ENCODE assay signal across 26 mouse cellular contexts in the genomic region with DNA sequence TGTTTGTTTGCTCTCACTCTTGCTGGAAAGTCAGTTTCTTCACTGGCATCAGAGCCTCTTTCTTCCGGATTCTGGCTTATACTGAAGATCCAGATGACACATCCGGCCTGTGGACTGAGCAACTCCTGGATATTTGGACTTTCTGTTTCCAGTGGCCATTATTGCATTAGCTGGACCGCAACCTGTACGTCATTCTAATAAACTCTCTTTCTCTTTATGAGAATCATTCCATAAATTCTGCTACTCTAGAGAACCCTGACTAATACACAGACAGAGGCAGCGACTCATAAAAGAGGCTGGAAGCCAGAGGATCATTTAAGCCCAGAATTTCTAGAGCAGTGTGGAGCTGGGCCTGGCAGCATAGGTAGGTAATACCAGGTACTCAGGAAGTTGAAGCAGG. TPM values are rescaled to one million over a fixed set of nuclear protein-coding genes. Genes with fewer than 3 reads are reported as not detected.
DNase-seq lines count a peak whose midpoint lies in the region; ATAC-seq and TF ChIP-seq lines count a peak whose summit lies in the region.
"Had no signal": no experiment of that assay in that cellular context is flagged by ENCODE, and none has a peak within 500 bp of the region (broad histone marks: within the 10 kb centered on the region; RNA-seq: fewer than 3 reads in every experiment).

No protein-coding gene starts in this region.

- peaks cover 36% of the 10 kb centered on the region for H3K27me3 ChIP-seq in liver, embryonic 16.5 days (ENCODE audit: control insufficient read depth, insufficient read depth, low read depth, low read length)
- peaks cover 80% of the 10 kb centered on the region for H3K27me3 ChIP-seq in liver, embryonic 12.5 days (replicated peaks)
- no peaks in the 10 kb centered on the region for H3K27me3 ChIP-seq in Patski
- H3K27me3 ChIP-seq in hindbrain, embryonic 13.5 days, result peaks cover 59% of the 10 kb centered on the region

- H3K4me2 ChIP-seq in liver, embryonic 16.5 days (ENCODE audit: low read depth, low read length), result no peak overlapping the region
- H3K4me2 ChIP-seq in liver, embryonic 12.5 days, result no peak overlapping the region
- no peak overlapping the region for H3K4me2 ChIP-seq in hindbrain, embryonic 13.5 days
- H3K4me2 ChIP-seq: embryonic facial prominence, embryonic 13.5 days; forebrain, embryonic 13.5 days; heart, embryonic 13.5 days; hindbrain, embryonic 15.5 days had no signal

- H3K4me1 ChIP-seq in liver, embryonic 16.5 days (ENCODE audit: control insufficient read depth, low read depth, low read length), result peaks cover 7% of the 10 kb centered on the region
- peaks cover 21% of the 10 kb centered on the region; the same call in 1 of the 2 replicates for H3K4me1 ChIP-seq in liver, embryonic 12.5 days
- peaks cover 14% of the 10 kb centered on the region for H3K4me1 ChIP-seq in hindbrain, embryonic 13.5 days (replicated peaks)

- 0 out of 2 replicates have a peak overlapping the region, but pooled peaks have one; percentile 27 for H3K27ac ChIP-seq in liver, embryonic 16.5 days (ENCODE audit: low read length)
- no peak overlapping the region for H3K27ac ChIP-seq in liver, embryonic 12.5 days
- no peak overlapping the region for H3K27ac ChIP-seq in hindbrain, embryonic 13.5 days
- H3K27ac ChIP-seq: embryonic facial prominence, embryonic 10.5 days; embryonic facial prominence, embryonic 13.5 days; forebrain, embryonic 10.5 days; forebrain, embryonic 13.5 days; heart, adult 2 months; heart, embryonic 10.5 days; heart, embryonic 13.5 days; hindbrain, embryonic 15.5 days had no signal

- in situ Hi-C loops in Patski (cut with MboI; ENCODE audit: low pct_unique_long_range_greater_than_20kb), result no loop called here

- no peak overlapping the region for H3K9ac ChIP-seq in liver, embryonic 16.5 days (ENCODE audit: low read depth, low read length)
- H3K9ac ChIP-seq in liver, embryonic 12.5 days, result no peak overlapping the region
- no peak overlapping the region for H3K9ac ChIP-seq in hindbrain, embryonic 13.5 days
- H3K9ac ChIP-seq: embryonic facial prominence, embryonic 13.5 days; forebrain, embryonic 13.5 days; heart, embryonic 13.5 days; hindbrain, embryonic 15.5 days had no signal

- DNase-seq in Muller cell, postnatal 12 days (ENCODE audit: inconsistent ontology term), result peak; percentile 74
- no peak for DNase-seq in Patski (ENCODE audit: low read depth, low spot score)
- DNase-seq in thymus, postnatal 36 days, result no peak
- DNase-seq: adrenal gland, adult 8-10 months; adrenal gland, postnatal 25 days; cerebellum, adult 11-12 months; cerebellum, adult 8-10 months; cerebellum, postnatal 10 days; cerebellum, postnatal 36 days; embryo, embryonic 11 days; gastrocnemius, postnatal 14 days; heart, adult 2 months; heart, postnatal 14 days; heart, postnatal 4 days had no signal

- no peak overlapping the region for H3K4me3 ChIP-seq in liver, embryonic 16.5 days (ENCODE audit: low read depth, low read length)
- no peak overlapping the region for H3K4me3 ChIP-seq in liver, embryonic 12.5 days
- H3K4me3 ChIP-seq in hindbrain, embryonic 13.5 days, result no peak overlapping the region
- H3K4me3 ChIP-seq: embryonic facial prominence, embryonic 10.5 days; embryonic facial prominence, embryonic 13.5 days; forebrain, embryonic 10.5 days; forebrain, embryonic 13.5 days; heart, adult 2 months; heart, embryonic 10.5 days; heart, embryonic 13.5 days; hindbrain, embryonic 15.5 days had no signal

- no peak for ATAC-seq in liver, embryonic 16.5 days (ENCODE audit: low read depth)
- ATAC-seq in liver, embryonic 12.5 days, result no peak
- ATAC-seq in Patski, result peak; percentile 14
- no peak for ATAC-seq in hindbrain, embryonic 13.5 days (ENCODE audit: low FRiP score)
- ATAC-seq: activated CD4-positive, CD25-positive, alpha-beta regulatory T cell, adult 4 months; forebrain, embryonic 13.5 days; forebrain, embryonic 16.5 days had no signal

- CTCF ChIA-PET in Patski (lab: Charles Lee), result interaction anchor here (1.6 kb wide), 1 partner anchor 19 kb away, joined by 3 read pairs; no protein-coding TSS in a partner anchor

- no peaks in the 10 kb centered on the region for H3K36me3 ChIP-seq in liver, embryonic 16.5 days (ENCODE audit: control insufficient read depth, insufficient read depth)
- H3K36me3 ChIP-seq in liver, embryonic 12.5 days, result no peaks in the 10 kb centered on the region
- H3K36me3 ChIP-seq in hindbrain, embryonic 13.5 days, result no peaks in the 10 kb centered on the region
- H3K36me3 ChIP-seq: embryonic facial prominence, embryonic 10.5 days; embryonic facial prominence, embryonic 13.5 days; forebrain, embryonic 10.5 days; heart, embryonic 10.5 days; heart, embryonic 13.5 days; hindbrain, embryonic 15.5 days had no signal

- WGBS in liver, embryonic 16.5 days (ENCODE audit: insufficient replicate concordance), result 66% methylated on average over 5 of the region's 5 CpGs
- 70% methylated on average over 5 of the region's 5 CpGs for WGBS in liver, embryonic 12.5 days (ENCODE audit: insufficient replicate concordance)
- 91% methylated on average over 5 of the region's 5 CpGs for WGBS in hindbrain, embryonic 13.5 days

- TF ChIP-seq CTCF in Patski (IDR thresholded peaks at IDR 0.05), result no peak

- POLR2A ChIA-PET in Patski (lab: Charles Lee), result no interaction called here

- H3K9me3 ChIP-seq in liver, embryonic 16.5 days (replicated peaks; ENCODE audit: control insufficient read depth, low read length), result no peaks in the 10 kb centered on the region
- H3K9me3 ChIP-seq in liver, embryonic 12.5 days (replicated peaks), result no peaks in the 10 kb centered on the region
- no peaks in the 10 kb centered on the region for H3K9me3 ChIP-seq in hindbrain, embryonic 13.5 days
- H3K9me3 ChIP-seq: embryonic facial prominence, embryonic 10.5 days; embryonic facial prominence, embryonic 13.5 days; forebrain, embryonic 10.5 days; forebrain, embryonic 13.5 days; heart, embryonic 10.5 days; heart, embryonic 13.5 days; hindbrain, embryonic 15.5 days had no signal

RNA-seq across cellular contexts. Expression of a gene that starts 1.9 kb away (rescaled TPM):
- 4.2 and 5.5 TPM in 2 replicates for polyA plus RNA-seq in liver, embryonic 16.5 days (2015; fragmentation: Nextera tagmentation; extraction: Ambion mirVana)
- 3.2 and 3.3 TPM in 2 replicates for polyA plus RNA-seq in liver, embryonic 12.5 days (2016; fragmentation: Nextera tagmentation; extraction: Ambion mirVana)
- 73.4 TPM for polyA plus RNA-seq in Patski (2021)
- polyA plus RNA-seq in hindbrain, embryonic 13.5 days (2015; fragmentation: Nextera tagmentation; extraction: Ambion mirVana), result 1.6 and 2.1 TPM in 2 replicates

Comparison
In these comparisons a context has a peak if more than half of its experiments do, and no peak if none do; other contexts are left out.
1. RNA of a gene that starts 1.9 kb away (polyA plus RNA-seq): 73.4 TPM in Patski (single experiment); 4.2 to 5.5 TPM in liver, embryonic 16.5 days, 3.2 to 3.3 TPM in liver, embryonic 12.5 days and 1.6 to 2.1 TPM in hindbrain, embryonic 13.5 days; every median in the first group is over 10 times any median in the second.